Mouse (Mus musculus): Measurements from ENCODE around the gene Pde1a. TPM values are rescaled to one million over a fixed set of nuclear protein-coding genes. Genes with fewer than 3 reads are reported as not detected.

Gene Pde1a
- polyA plus RNA-seq, 1 experiment: 119 TPM

DNA sequence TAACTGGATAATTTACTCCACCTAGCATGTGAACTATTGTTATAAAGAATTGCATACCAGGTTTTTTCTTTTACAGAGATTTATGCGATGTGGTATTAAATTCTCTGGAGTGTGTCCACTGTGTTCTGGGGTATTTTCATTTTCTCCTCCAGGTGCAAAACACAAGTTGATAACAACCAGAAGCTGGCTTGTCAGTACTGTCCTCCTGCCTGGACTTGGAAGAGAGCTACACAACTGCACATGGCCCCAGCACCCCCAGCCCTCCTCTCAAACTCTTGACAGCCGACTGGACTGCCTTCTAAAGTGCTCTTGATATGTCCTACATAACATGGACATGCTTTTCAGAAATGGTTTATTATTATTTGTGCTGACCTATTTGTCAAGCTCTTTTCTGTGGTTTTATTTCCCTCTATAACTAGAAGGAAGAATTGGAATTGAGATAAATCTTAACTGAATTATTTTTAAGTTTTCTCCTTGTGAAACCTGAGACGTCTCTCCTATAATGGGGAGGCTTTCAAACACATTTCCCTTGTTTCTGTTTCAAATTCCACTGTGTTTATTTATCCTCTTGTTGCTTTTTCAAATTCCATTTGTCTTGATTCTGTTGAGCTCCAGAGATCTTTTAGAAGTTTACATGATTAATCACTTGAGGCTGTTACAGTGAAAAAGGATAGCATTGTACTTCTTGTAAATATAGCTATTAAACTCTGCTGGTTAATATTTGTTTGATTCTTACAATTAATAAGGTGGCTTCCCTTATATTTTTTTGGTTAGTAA is 313.4 kb downstream of the Pde1a start:
- Histone ChIP-seq H3K4me1 (ENCODE audit: control insufficient read depth, insufficient read depth, low read length) (no peaks in the 10 kb centered on the region), H3K4me3 (ENCODE audit: insufficient read depth, low read length) (no peak overlapping the region), H3K27ac (ENCODE audit: insufficient read depth, low read length) (no peak overlapping the region)
- TF ChIP-seq CTCF (IDR thresholded peaks at IDR 0.05; ENCODE audit: extremely low read depth, insufficient read depth, low read length): no peak
- no peak for TF ChIP-seq POLR2A (IDR thresholded peaks at IDR 0.05; ENCODE audit: extremely low read depth, insufficient read depth, low read length)

DNA sequence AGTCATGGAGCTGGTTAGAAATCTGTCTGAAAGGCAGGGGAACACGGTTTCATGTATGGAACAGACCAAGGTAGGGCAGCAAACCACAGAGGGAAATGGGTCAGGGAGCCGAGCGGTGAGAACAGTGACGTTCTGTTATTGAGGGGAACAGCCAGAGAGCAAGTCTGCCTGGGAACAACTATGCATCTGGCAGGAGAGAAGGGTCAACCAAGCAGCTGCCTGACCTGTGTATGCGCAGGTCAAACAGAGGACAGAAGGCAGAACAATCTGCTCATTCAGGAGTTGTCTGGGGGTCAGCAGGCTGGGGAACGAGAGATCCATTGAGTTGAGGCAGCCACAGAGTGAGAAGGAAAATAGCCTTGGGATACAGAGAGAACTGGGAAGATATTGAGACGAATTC is 330.6 kb downstream of the Pde1a start:
- H3K27ac ChIP-seq (ENCODE audit: insufficient read depth, low read length): no peak overlapping the region
- no peaks in the 10 kb centered on the region for H3K4me1 ChIP-seq (ENCODE audit: control insufficient read depth, insufficient read depth, low read length)
- TF ChIP-seq POLR2A (IDR thresholded peaks at IDR 0.05; ENCODE audit: extremely low read depth, insufficient read depth, low read length) (no peak), CTCF (IDR thresholded peaks at IDR 0.05; ENCODE audit: extremely low read depth, insufficient read depth, low read length) (no peak)
- no peak overlapping the region for H3K4me3 ChIP-seq (ENCODE audit: insufficient read depth, low read length)

- Histone ChIP-seq H3K4me3 (ENCODE audit: insufficient read depth, low read length) (no peak overlapping the region), H3K27ac (ENCODE audit: insufficient read depth, low read length) (no peak overlapping the region)
- TF ChIP-seq POLR2A (IDR thresholded peaks at IDR 0.05; ENCODE audit: extremely low read depth, insufficient read depth, low read length) (no peak), CTCF (IDR thresholded peaks at IDR 0.05; ENCODE audit: extremely low read depth, insufficient read depth, low read length) (no peak)
Measured at GRCm38 (mm10) chr2:79797444-79797843, 331.8 kb downstream of the Pde1a start.

GRCm38 (mm10) chr2:79793186-79793585 is 336.1 kb downstream of the Pde1a start:
- TF ChIP-seq CTCF (IDR thresholded peaks at IDR 0.05; ENCODE audit: extremely low read depth, insufficient read depth, low read length): no peak
- TF ChIP-seq POLR2A (IDR thresholded peaks at IDR 0.05; ENCODE audit: extremely low read depth, insufficient read depth, low read length): no peak
- Histone ChIP-seq H3K4me1 (ENCODE audit: control insufficient read depth, insufficient read depth, low read length) (no peaks in the 10 kb centered on the region), H3K27ac (ENCODE audit: insufficient read depth, low read length) (no peak overlapping the region), H3K4me3 (ENCODE audit: insufficient read depth, low read length) (no peak overlapping the region)

More at GRCm38 (mm10) chr2:79797444-79797843, 331.8 kb downstream of the Pde1a start:
- no peaks in the 10 kb centered on the region for H3K4me1 ChIP-seq (ENCODE audit: control insufficient read depth, insufficient read depth, low read length)

GRCm38 (mm10) chr2:79786467-79786866 is 342.8 kb downstream of the Pde1a start:
- H3K4me1 ChIP-seq (ENCODE audit: control insufficient read depth, insufficient read depth, low read length): no peaks in the 10 kb centered on the region
- no peak overlapping the region for H3K4me3 ChIP-seq (ENCODE audit: insufficient read depth, low read length)
- H3K27ac ChIP-seq (ENCODE audit: insufficient read depth, low read length): no peak overlapping the region
- TF ChIP-seq POLR2A (IDR thresholded peaks at IDR 0.05; ENCODE audit: extremely low read depth, insufficient read depth, low read length) (no peak), CTCF (IDR thresholded peaks at IDR 0.05; ENCODE audit: extremely low read depth, insufficient read depth, low read length) (no peak)

GRCm38 (mm10) chr2:79785541-79786134 is 343.6 kb downstream of the Pde1a start:
- H3K4me1 ChIP-seq (ENCODE audit: control insufficient read depth, insufficient read depth, low read length): no peaks in the 10 kb centered on the region
- H3K4me3 ChIP-seq (ENCODE audit: insufficient read depth, low read length): no peak overlapping the region
- TF ChIP-seq CTCF (IDR thresholded peaks at IDR 0.05; ENCODE audit: extremely low read depth, insufficient read depth, low read length) (no peak), POLR2A (IDR thresholded peaks at IDR 0.05; ENCODE audit: extremely low read depth, insufficient read depth, low read length) (no peak)
- H3K27ac ChIP-seq (ENCODE audit: insufficient read depth, low read length): no peak overlapping the region

Other genes with a start within 250 kb of the Pde1a start
- 0.04 TPM in 1 of 2 replicates, not detected in the other for gene Prdx6b, start 163.0 kb upstream of the Pde1a start, polyA plus RNA-seq (2012; rRNA removed)
- 41.3 and 42.9 TPM in 2 replicates for gene Dnajc10, start 186.0 kb upstream of the Pde1a start, polyA plus RNA-seq (2012; rRNA removed)